Mouse (Mus musculus) G1E (cell line): ENCODE data around the gene Cobll1.

Source experiments
- CTCF ChIP-seq: IDR thresholded peaks from 2 replicates; pipeline ENCODE4 v1.5.1; 2012; ENCODE audit warnings: low read depth, low read length, inconsistent platforms, mixed read lengths
- GATA1 ChIP-seq: IDR thresholded peaks from 2 replicates; pipeline ENCODE4 v1.6.1; 2012; ENCODE audit warnings: borderline replicate concordance, low read length, inconsistent platforms, mixed read lengths
- POLR2AphosphoS5 ChIP-seq: IDR thresholded peaks from 2 replicates; pipeline ENCODE4 v1.6.1; 2012; ENCODE audit warnings: low read depth, low read length, inconsistent platforms; ENCODE audit not compliant: insufficient replicate concordance
- TAL1 ChIP-seq: conservative IDR thresholded peaks from 2 replicates; pipeline ENCODE4 v1.6.1; 2012; ENCODE audit warnings: low read depth, low read length, inconsistent platforms, mixed read lengths

DNA sequence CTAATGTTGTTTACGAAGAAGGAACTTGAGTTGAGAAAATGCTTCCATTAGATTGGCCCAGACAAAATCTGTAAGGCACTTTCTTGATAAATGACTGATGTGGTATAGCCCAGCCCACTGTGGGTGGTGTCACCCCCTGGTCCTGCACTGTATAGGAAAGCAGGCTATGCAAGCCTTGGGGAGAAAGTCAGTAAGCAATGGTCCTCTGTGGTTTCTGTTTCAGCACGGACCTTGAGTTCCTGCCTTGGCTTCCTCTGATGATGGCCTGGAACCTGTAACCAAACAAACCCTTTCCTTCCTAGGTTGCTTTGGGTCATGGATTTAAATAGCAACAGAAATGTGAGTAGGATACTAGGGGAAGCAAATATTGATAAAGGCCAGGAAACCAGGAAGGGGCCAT lies 148.2 kb downstream of the Cobll1 start:
- TF ChIP-seq CTCF (no peak), POLR2AphosphoS5 (no peak), GATA1 (no peak), TAL1 (no peak)
